Mouse (Mus musculus): Measurements from ENCODE around the gene Lig4. TPM values are rescaled to one million over a fixed set of nuclear protein-coding genes. Genes with fewer than 3 reads are reported as not detected.

The Lig4 gene
- polyA plus RNA-seq (2015; fragmentation: Nextera tagmentation; extraction: Ambion mirVana) = 1.7 and 1.8 TPM in 2 replicates

DNA sequence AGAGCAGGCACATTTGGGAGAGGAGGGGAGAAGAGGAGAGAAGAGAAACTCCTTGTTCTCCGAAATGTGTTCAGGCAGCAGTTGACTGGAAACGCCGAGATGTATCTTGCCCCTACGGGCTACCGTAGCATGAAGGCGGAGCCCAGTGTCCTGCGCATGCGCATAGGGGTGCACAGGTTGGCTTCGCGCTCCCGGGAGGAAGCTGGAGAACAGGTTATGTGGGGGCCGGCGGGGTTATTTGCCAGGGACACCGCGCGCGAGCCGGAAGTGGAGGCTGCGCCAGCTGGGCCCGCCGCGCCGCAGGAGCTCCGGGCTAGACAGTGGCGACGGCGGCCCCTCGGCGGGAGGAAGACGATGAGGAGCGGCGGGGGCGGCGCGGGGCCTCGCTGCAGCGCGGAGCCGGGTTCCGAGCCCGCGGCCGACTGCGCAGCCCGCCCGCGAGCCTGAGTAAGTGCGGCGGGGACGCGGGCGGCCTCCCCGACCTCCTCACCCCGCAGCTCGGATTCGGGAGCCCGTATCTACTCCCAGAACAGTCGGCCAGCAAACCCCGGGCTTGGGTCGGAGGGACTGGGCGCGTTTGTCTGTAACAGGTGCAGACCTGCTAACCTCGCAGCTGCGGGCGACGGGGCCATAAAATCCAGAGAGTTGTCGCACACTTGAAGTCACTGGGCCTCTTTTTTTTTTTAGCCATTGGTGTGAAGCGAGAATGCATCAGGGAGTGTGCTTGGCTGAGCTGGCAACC, at the start of gene Lig4, which contains the start of gene Abhd13:
Lig4 (minus strand) TSS at position 114 of the 742 bp plus-strand sequence.
Abhd13 (plus strand) TSS at position 135 of the 742 bp plus-strand sequence.

DNA sequence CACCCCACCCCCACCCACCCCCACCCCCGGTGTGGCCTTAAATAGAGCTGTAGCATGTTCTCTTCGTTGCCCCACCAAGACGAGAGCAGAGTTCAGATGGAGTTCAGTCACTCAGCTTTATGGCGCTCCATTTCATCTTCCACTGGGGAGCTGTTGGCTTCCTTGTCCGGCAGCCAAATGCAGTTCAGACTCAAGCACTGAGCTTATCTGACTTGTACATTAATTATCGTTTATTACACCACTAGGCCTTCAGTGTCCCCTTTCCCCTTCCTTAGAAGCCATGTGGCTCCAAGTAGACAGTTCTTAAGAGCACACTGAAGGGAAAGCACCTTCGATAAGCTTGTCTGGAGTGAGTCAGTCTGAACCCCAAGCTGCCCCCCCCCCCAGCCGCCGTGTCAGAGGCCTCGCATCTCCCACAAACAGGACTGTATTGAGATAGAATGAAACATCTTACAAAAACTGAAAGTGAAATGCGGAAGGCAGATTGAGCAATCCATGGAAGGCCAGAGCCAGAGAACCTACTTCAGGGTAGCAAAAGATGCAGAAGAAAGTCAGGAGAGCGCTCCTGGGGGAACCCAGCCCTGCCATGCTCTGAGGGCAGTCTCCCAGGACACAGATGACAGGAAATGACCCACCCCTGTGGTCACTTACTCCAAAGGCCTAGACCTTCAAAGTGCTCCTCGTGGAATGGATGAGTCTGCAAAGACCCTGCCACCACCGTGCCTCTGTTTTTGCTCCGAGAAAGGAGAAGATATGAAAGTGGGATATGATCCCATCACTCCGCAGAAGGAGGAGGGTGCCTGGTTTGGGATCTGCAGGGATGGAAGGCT, 28.9 kb upstream of the Lig4 start, which contains the start of gene Tnfsf13b:
Tnfsf13b (plus strand) TSS at position 312 of the 830 bp plus-strand sequence.

Other genes starting within 250 kb of the Lig4 start
- gene Fam155a, start 206.5 kb downstream of the Lig4 start, polyA plus RNA-seq (2015; fragmentation: Nextera tagmentation; extraction: Ambion mirVana) = 0.15 and 0.46 TPM in 2 replicates
- gene Gm10217, start 113.4 kb downstream of the Lig4 start, polyA plus RNA-seq (2015; fragmentation: Nextera tagmentation; extraction: Ambion mirVana) = not detected in 2 replicates
- gene Abhd13, start within 50 bp of the Lig4 start, polyA plus RNA-seq (2015; fragmentation: Nextera tagmentation; extraction: Ambion mirVana) = 9.6 and 10.6 TPM in 2 replicates
- 0.19 and 0.26 TPM in 2 replicates for gene Tnfsf13b, start 28.8 kb upstream of the Lig4 start, polyA plus RNA-seq (2015; fragmentation: Nextera tagmentation; extraction: Ambion mirVana)
- gene Myo16, start 176.2 kb upstream of the Lig4 start, polyA plus RNA-seq (2015; fragmentation: Nextera tagmentation; extraction: Ambion mirVana) = 0.96 and 1.3 TPM in 2 replicates

Measured in skeletal muscle tissue, postnatal 0 days (tissue).